Mouse (Mus musculus) kidney, adult 2 months (tissue): Measurements from ENCODE around the gene Creb3l2.

ENCODE experiments used
- CTCF ChIP-seq: fragments of 200-500 bp; conservative IDR thresholded peaks from 2 replicates; pipeline ENCODE4 v1.5.1; 2011; ENCODE audit warnings: low read depth, mild to moderate bottlenecking, control low read depth, low read length, moderate library complexity, mixed read lengths; ENCODE audit not compliant: insufficient read depth, insufficient read length
- POLR2A ChIP-seq: fragments of 200-500 bp; IDR thresholded peaks from one replicate; pipeline ENCODE4 v1.6.1; 2011; ENCODE audit warnings: low read depth, low read length, control low read depth

DNA sequence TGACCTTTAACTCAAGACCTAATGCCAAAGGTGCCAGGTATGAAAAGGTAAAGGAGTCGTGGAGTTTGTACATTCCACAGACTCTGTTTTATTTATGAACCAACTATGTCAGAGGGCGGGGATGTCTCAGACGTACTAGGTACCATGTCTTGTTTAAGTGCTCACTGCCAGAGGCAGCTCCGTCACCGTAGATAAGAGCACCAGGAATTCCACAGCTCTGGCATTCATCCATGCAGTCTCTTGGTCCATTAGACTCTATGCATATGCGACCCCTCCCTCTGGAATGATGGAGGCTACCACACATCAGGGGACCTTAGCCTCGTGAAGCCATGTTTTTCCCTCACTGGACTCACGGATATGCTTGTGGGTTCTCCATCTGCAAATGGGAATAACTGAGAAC is 53.0 kb downstream of the Creb3l2 start:
- TF ChIP-seq CTCF (no peak), POLR2A (no peak)
